Mouse (Mus musculus): ENCODE data around the gene Gm12185.
"Not testable (repeated sequence)": the region's sequence is repeated elsewhere in the genome, so short reads cannot be mapped to it uniquely, and the experiment has no call there.

Gm12185 gene

GRCm38 (mm10) chr11:48991740-48992520, at the start of gene Gm12185:
Gene Gm12185, minus strand, starts transcription at chr11:48992226.
- POLR2A ChIA-PET, CTCF ChIA-PET: not testable (repeated sequence)

GRCm38 (mm10) chr11:49012074-49012473, 20.0 kb upstream of the Gm12185 start:
- CTCF ChIA-PET, POLR2A ChIA-PET: not testable (repeated sequence)

- CTCF ChIA-PET, POLR2A ChIA-PET: not testable (repeated sequence)
Observed at GRCm38 (mm10) chr11:49006785-49007184, 14.8 kb upstream of the Gm12185 start.

DNA sequence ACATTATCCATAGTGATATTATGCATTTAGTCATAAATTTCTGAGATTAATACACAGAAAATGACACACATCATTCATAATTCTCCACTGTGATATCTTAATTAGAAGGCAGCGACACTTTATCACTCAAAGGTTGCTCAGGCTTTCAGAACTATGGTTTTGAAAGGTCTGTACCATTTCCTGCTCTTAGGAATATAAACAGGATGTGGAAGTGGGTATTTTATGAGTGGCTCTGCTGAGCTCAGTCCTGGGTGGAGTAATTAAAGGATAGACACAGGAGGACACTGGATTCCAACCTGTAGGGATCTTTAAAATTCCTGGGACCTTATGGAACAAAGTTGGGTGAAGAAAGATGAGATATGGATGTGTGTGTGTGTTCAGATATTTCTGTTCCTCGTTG, 14.3 kb upstream of the Gm12185 start:
- POLR2A ChIA-PET, CTCF ChIA-PET: not testable (repeated sequence)

GRCm38 (mm10) chr11:49000411-49000810, 8.4 kb upstream of the Gm12185 start:
- CTCF ChIA-PET, POLR2A ChIA-PET: not testable (repeated sequence)

DNA sequence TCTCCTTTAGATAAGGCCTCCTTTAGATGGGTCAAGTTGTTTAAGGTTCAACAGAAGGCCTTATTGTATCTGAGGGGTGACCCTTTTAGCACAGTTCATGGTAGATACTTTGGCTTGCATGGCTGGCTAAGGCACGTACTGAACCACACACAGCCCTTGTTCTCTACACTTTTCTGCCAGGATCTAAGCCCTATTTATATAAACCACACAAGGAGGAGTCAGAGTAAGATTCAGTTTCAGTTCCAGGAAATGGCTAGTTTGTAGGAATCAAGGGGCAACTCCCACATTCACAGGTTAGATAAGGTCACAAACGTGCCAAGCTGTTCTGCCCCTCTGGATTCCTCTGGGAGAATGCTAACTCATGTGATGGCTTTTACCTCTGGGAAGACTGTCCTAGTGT, 2.0 kb upstream of the Gm12185 start, which contains the start of gene Tgtp1:
Gene Tgtp1 (minus strand): TSS at position 155 of the 400 bp plus-strand sequence.
- CTCF ChIA-PET, result not testable (repeated sequence)

DNA sequence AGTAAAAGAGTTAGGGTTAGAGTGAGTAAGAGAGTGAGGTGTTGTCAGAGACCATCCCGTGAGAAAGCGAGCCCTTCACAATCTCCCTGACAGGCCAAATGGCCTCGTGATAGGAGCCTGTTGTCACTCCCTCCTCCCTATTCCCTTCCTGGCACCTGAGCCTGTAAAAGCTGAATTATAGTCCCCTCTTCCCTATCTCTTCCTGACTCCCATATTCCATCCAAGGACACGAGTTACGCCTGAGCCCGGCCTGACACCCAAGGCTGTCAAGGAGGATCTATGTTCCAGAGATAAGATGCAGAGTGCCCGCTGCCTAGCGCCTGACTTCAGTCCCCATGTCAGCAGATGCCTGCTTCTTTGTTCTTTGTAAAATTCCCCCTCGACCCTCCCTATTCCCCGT, 1.3 kb upstream of the Gm12185 start:
- CTCF ChIA-PET, POLR2A ChIA-PET: not testable (repeated sequence)

More for the DNA sequence above, 2.0 kb upstream of the Gm12185 start, which contains the start of gene Tgtp1:
- POLR2A ChIA-PET, result not testable (repeated sequence)

GRCm38 (mm10) chr11:48989981-48990380, 2.0 kb downstream of the Gm12185 start:
- POLR2A ChIA-PET, CTCF ChIA-PET: not testable (repeated sequence)

- CTCF ChIA-PET, result not testable (repeated sequence)
Observed at GRCm38 (mm10) chr11:48988219-48988618, 3.8 kb downstream of the Gm12185 start.

DNA sequence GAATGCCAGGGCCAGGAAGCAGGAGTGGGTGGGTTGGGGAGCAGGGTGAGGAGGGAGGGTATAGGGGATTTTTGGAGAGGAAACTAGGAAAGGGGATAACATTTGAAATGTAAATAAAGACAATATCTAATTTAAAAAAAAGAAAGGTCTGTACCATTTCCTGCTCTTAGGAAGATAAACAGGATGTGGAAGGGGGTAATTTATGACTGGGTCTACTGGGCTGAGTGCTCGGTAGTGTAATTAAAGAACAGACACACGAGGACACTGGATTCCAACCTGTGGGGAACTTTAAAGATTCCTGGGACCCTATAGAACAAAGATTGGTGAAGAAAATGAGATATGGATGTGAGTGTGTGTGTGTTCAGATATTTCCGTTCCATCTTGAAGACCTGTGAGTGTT, 9.2 kb downstream of the Gm12185 start:
- CTCF ChIA-PET, POLR2A ChIA-PET: not testable (repeated sequence)

More at GRCm38 (mm10) chr11:48988219-48988618, 3.8 kb downstream of the Gm12185 start:
- POLR2A ChIA-PET, result not testable (repeated sequence)

DNA sequence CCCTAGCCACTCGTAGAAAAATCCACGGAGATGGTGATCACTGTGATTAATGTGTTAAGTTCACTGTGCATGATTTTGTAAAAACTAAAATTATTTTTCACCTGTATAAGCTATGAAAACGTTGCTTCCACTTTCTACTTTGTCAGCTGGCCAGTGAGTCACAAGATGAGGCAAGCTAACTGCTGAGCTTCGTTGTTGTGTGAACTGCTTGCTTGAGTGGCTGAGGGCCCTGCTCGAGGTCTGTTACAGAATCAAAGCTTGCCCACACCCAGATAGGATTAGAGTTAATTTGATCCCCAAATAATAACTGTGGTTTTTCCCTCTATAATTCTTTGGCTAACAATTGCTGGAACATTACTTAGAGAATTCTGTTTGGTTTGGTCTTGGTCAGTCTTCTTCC, 12.0 kb downstream of the Gm12185 start:
- POLR2A ChIA-PET, CTCF ChIA-PET: not testable (repeated sequence)

DNA sequence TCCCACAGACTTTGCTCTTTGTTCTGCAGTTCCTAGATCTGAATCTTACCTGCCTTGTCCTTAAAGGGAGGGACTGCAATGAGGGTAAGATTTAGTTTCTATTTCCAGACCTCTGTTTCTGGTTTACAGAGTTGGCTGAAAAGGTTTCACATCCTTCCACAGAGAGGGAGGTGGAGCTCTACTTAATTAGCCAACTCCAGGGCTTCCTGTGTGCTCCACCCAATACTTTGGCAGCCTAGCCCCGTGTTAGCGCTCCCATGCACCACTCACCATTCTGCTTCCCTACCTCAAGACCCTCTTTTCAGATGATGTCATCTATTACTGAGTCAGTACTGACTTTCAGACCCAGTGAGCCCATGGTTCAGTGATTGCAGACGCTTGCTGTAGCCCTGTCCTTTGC, 12.8 kb downstream of the Gm12185 start, which contains the start of gene 9930111J21Rik1:
Gene 9930111J21Rik1 (minus strand): TSS at position 148 of the 400 bp plus-strand sequence.
- CTCF ChIA-PET, POLR2A ChIA-PET: not testable (repeated sequence)

- CTCF ChIA-PET, POLR2A ChIA-PET: not testable (repeated sequence)
Observed at GRCm38 (mm10) chr11:48978240-48978939, 13.6 kb downstream of the Gm12185 start, which contains the start of gene Olfr56. Gene Olfr56, plus strand, starts transcription at chr11:48978889.

DNA sequence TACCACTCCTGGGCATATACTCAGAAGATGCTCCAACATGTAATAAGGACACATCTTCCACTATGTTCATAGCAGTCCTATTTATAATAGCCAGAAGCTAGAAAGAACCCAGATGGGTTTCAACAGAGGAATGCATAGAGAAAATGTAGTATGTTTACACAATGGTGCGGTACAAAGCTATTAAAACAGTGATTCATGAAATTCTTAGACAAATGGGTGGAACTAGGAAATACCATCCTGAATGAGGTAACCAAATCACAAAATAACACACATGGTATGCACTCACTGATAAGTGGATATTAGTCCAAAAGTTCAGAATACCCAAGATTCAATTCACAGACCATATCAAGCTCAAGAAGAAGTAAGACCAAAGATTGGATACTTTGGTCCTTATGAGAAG, 17.3 kb downstream of the Gm12185 start:
- CTCF ChIA-PET, POLR2A ChIA-PET: not testable (repeated sequence)

- CTCF ChIA-PET, POLR2A ChIA-PET: not testable (repeated sequence)
Observed at GRCm38 (mm10) chr11:48946090-48946489, 45.9 kb downstream of the Gm12185 start, which contains the start of gene Psme2b. Gene Psme2b, minus strand, starts transcription at chr11:48946190.

- CTCF ChIA-PET, POLR2A ChIA-PET: not testable (repeated sequence)
Observed at GRCm38 (mm10) chr11:48939286-48939685, 52.7 kb downstream of the Gm12185 start.

DNA sequence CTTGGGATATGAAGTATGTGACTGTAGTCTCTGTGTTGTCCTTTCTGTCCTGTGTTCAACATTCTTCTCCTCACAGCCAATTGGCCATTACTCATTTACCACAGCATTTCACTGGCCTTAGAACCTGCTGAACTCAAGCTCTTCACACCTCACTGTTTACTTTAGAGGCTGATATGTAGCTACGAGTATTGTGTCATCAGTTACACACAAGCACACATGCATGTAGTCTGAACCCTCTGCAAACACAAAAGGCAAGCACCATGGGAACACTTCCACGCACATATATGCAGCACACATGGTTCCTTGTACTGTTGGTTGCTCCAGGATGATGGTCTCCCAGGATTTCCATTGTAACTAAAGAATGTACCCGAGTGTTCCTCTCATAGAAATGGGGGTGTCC, 56.7 kb downstream of the Gm12185 start:
- CTCF ChIA-PET, POLR2A ChIA-PET: not testable (repeated sequence)

GRCm38 (mm10) chr11:48933923-48934322, 58.1 kb downstream of the Gm12185 start:
- POLR2A ChIA-PET, CTCF ChIA-PET: not testable (repeated sequence)

DNA sequence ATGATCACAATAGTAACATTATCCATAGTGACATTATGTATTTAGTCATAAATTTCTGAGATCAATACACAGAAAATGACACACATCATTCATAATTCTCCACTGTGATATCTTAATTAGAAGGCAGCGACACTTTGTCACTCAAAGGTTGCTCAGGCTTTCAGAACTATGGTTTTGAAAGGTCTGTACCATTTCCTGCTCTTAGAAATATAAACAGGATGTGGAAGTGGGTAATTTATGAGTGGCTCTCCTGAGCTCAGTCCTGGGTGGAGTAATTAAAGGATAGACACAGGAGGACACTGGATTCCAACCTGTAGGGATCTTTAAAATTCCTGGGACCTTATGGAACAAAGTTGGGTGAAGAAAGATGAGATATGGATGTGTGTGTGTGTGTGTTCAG, 58.6 kb downstream of the Gm12185 start:
- CTCF ChIA-PET, POLR2A ChIA-PET: not testable (repeated sequence)

- POLR2A ChIA-PET, CTCF ChIA-PET: not testable (repeated sequence)
Observed at GRCm38 (mm10) chr11:48928068-48928467, 64.0 kb downstream of the Gm12185 start.

- CTCF ChIA-PET, POLR2A ChIA-PET: not testable (repeated sequence)
Observed at GRCm38 (mm10) chr11:48926437-48926836, 65.6 kb downstream of the Gm12185 start.

All from embryonic stem cell, embryonic (primary cell).